Mouse (Mus musculus): ENCODE data around the gene Ctbp1. TPM values are rescaled to one million over a fixed set of nuclear protein-coding genes. Genes with fewer than 3 reads are reported as not detected.

Ctbp1 gene
- polyA plus RNA-seq, 1 experiment from 2014 or later: 194 TPM

GRCm38 (mm10) chr5:33238256-33238645 lies 36.5 kb downstream of the Ctbp1 start:
- TF ChIP-seq EP300 (IDR thresholded peaks at IDR 0.05) (no peak), CTCF (IDR thresholded peaks at IDR 0.05) (no peak)
- no peak overlapping the region for H3K9ac ChIP-seq (replicated peaks; ENCODE audit: low read depth)
- H3K36me3 ChIP-seq (ENCODE audit: insufficient read depth, low read length): no peaks in the 10 kb centered on the region
- DNase-seq (ENCODE audit: low spot score) (no peak), ATAC-seq (no peak)
- H3K27me3 ChIP-seq (replicated peaks; ENCODE audit: insufficient read depth, low read length): no peaks in the 10 kb centered on the region
- 67% methylated on average over 3 of the region's 3 CpGs for WGBS
- H3K4me3 ChIP-seq (ENCODE audit: low read depth, low read length): no peak overlapping the region
- no peak overlapping the region for H3K4me2 ChIP-seq (replicated peaks; ENCODE audit: low read depth, low read length)
- no peak overlapping the region for H3K27ac ChIP-seq (ENCODE audit: low read length)
- no peaks in the 10 kb centered on the region for H3K9me3 ChIP-seq (ENCODE audit: low read length)
- no peaks in the 10 kb centered on the region; the same call in 1 of the 2 replicates for H3K4me1 ChIP-seq (ENCODE audit: insufficient read depth, low read depth, low read length)

- Histone ChIP-seq H3K36me3 (ENCODE audit: insufficient read depth, low read length) (no peaks in the 10 kb centered on the region), H3K9me3 (ENCODE audit: low read length) (no peaks in the 10 kb centered on the region), H3K27ac (ENCODE audit: low read length) (no peak overlapping the region), H3K9ac (replicated peaks; ENCODE audit: low read depth) (no peak overlapping the region), H3K27me3 (replicated peaks; ENCODE audit: insufficient read depth, low read length) (no peaks in the 10 kb centered on the region), H3K4me2 (replicated peaks; ENCODE audit: low read depth, low read length) (no peak overlapping the region), H3K4me3 (ENCODE audit: low read depth, low read length) (no peak overlapping the region), H3K4me1 (ENCODE audit: insufficient read depth, low read depth, low read length) (no peaks in the 10 kb centered on the region; the same call in 1 of the 2 replicates)
- no peak for TF ChIP-seq EP300 (IDR thresholded peaks at IDR 0.05)
- TF ChIP-seq CTCF (IDR thresholded peaks at IDR 0.05): no peak
- DNase-seq (ENCODE audit: low spot score) (no peak), ATAC-seq (no peak)
- 76% methylated on average over 11 of the region's 11 CpGs for WGBS
Measured at GRCm38 (mm10) chr5:33237600-33238255, 37.1 kb downstream of the Ctbp1 start.

DNA sequence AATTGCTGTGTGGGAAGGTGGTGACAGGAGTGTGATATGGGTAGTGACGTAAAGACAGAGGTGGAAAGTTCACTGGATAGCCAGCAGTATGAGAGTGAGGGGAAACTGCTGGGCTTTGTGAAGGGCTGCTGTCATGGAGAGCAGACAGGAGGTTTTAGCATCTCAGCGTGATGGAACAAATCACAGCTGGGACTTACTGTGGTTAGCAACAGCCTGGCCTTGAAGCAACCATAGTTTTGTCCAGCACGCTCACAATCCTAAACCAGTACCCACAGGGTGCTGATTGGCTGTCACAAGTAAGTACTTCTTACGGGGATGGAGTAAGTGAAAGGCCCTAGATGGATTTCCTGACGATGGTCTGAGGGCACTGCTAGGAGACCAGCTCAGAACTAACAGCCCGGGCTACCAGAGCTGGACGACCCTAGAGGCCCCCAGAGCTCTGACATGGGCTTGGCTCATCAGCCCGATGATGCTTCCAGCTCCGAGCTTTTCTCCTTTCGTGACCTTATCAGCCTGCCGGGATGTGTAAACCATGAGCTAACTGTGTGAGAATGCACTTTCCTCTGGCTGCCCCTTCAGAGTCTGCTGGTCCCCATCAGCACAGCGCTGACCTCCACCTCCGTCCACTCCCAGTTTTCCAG lies 40.3 kb downstream of the Ctbp1 start:
- ATAC-seq (peak; percentile 90), DNase-seq (ENCODE audit: low spot score) (peak; percentile 89)
- H3K27me3 ChIP-seq (replicated peaks; ENCODE audit: insufficient read depth, low read length): no peaks in the 10 kb centered on the region
- no peak for TF ChIP-seq CTCF (IDR thresholded peaks at IDR 0.05)
- no peak for TF ChIP-seq EP300 (IDR thresholded peaks at IDR 0.05)
- peak overlapping the region; percentile 43 for H3K27ac ChIP-seq (ENCODE audit: low read length)
- no peaks in the 10 kb centered on the region for H3K36me3 ChIP-seq (ENCODE audit: insufficient read depth, low read length)
- no peak overlapping the region for H3K9ac ChIP-seq (replicated peaks; ENCODE audit: low read depth)
- H3K9me3 ChIP-seq (ENCODE audit: low read length): no peaks in the 10 kb centered on the region
- H3K4me1 ChIP-seq (ENCODE audit: insufficient read depth, low read depth, low read length): no peaks in the 10 kb centered on the region; the same call in 1 of the 2 replicates
- no peak overlapping the region for H3K4me3 ChIP-seq (ENCODE audit: low read depth, low read length)
- no peak overlapping the region for H3K4me2 ChIP-seq (replicated peaks; ENCODE audit: low read depth, low read length)
- 13% methylated on average over 13 of the region's 13 CpGs for WGBS

DNA sequence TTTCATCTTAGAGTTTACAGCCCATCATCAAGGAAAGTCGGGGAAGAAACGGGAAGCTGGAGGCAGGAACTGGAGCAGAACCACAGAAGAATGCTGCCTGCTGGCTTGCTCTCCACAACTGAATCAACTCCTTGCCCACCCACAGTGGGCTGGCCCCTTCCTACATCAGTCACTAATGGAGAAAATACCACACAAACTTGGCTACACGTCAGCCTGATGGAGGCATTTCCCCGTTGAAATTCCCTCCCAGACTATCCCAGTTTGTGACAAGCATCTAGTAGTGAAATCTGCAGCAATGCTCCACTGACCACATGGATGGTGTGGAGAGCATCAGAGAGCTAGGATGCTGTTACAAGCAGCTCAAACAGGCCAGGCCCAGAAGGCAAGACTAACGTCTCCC lies 42.0 kb downstream of the Ctbp1 start:
- no peaks in the 10 kb centered on the region for H3K36me3 ChIP-seq (ENCODE audit: insufficient read depth, low read length)
- no peak overlapping the region for H3K4me3 ChIP-seq (ENCODE audit: low read depth, low read length)
- H3K9me3 ChIP-seq (ENCODE audit: low read length): no peaks in the 10 kb centered on the region
- TF ChIP-seq CTCF (IDR thresholded peaks at IDR 0.05): no peak
- no peak for TF ChIP-seq EP300 (IDR thresholded peaks at IDR 0.05)
- H3K4me1 ChIP-seq (ENCODE audit: insufficient read depth, low read depth, low read length): no peaks in the 10 kb centered on the region; the same call in 1 of the 2 replicates
- DNase-seq (ENCODE audit: low spot score) (no peak), ATAC-seq (no peak)
- 68% methylated on average over 5 of the region's 5 CpGs for WGBS
- H3K4me2 ChIP-seq (replicated peaks; ENCODE audit: low read depth, low read length): no peak overlapping the region
- H3K27me3 ChIP-seq (replicated peaks; ENCODE audit: insufficient read depth, low read length): no peaks in the 10 kb centered on the region
- no peak overlapping the region for H3K9ac ChIP-seq (replicated peaks; ENCODE audit: low read depth)
- H3K27ac ChIP-seq (ENCODE audit: low read length): no peak overlapping the region

GRCm38 (mm10) chr5:33230285-33230684 lies 44.5 kb downstream of the Ctbp1 start:
- ATAC-seq: no peak
- no peak overlapping the region for H3K27ac ChIP-seq (ENCODE audit: low read length)
- H3K36me3 ChIP-seq (ENCODE audit: insufficient read depth, low read length): no peaks in the 10 kb centered on the region
- no peaks in the 10 kb centered on the region for H3K9me3 ChIP-seq (ENCODE audit: low read length)
- H3K4me2 ChIP-seq (replicated peaks; ENCODE audit: low read depth, low read length): no peak overlapping the region
- no peaks in the 10 kb centered on the region; the same call in 1 of the 2 replicates for H3K4me1 ChIP-seq (ENCODE audit: insufficient read depth, low read depth, low read length)
- H3K27me3 ChIP-seq (replicated peaks; ENCODE audit: insufficient read depth, low read length): no peaks in the 10 kb centered on the region
- DNase-seq (ENCODE audit: low spot score): no peak
- no peak overlapping the region for H3K9ac ChIP-seq (replicated peaks; ENCODE audit: low read depth)
- no peak overlapping the region for H3K4me3 ChIP-seq (ENCODE audit: low read depth, low read length)
- TF ChIP-seq EP300 (IDR thresholded peaks at IDR 0.05) (no peak), CTCF (IDR thresholded peaks at IDR 0.05) (no peak)
- 39% methylated on average over 5 of the region's 5 CpGs for WGBS

DNA sequence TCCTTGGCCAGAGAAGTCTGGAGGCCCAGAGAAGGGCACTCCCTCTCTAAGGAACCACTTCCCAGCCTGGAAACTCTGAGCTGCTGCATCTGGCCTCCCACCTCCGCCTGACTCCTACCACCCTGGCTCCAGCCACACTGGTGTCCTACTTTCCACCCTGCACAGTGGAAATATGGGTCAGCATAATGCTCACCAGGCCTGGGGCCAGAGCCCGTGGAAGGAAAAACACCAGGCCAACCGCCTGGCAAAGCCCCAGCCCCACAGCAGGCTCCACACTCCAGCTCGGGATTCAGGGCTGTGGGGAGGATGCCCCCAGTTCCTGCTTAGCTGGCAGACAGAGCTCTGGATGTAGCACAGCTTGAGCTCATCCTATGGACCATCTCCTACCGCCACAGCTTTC lies 46.4 kb downstream of the Ctbp1 start:
- Histone ChIP-seq H3K9me3 (ENCODE audit: low read length) (no peaks in the 10 kb centered on the region), H3K27me3 (replicated peaks; ENCODE audit: insufficient read depth, low read length) (no peaks in the 10 kb centered on the region), H3K4me1 (ENCODE audit: insufficient read depth, low read depth, low read length) (no peaks in the 10 kb centered on the region), H3K4me2 (replicated peaks; ENCODE audit: low read depth, low read length) (no peak overlapping the region), H3K27ac (ENCODE audit: low read length) (peak overlapping the region; percentile 55), H3K4me3 (ENCODE audit: low read depth, low read length) (no peak overlapping the region), H3K9ac (replicated peaks; ENCODE audit: low read depth) (no peak overlapping the region; the same call in 1 of the 2 replicates), H3K36me3 (ENCODE audit: insufficient read depth, low read length) (no peaks in the 10 kb centered on the region)
- WGBS: 41% methylated on average over 5 of the region's 5 CpGs
- TF ChIP-seq CTCF (IDR thresholded peaks at IDR 0.05) (no peak), EP300 (IDR thresholded peaks at IDR 0.05) (no peak)
- peak; percentile 78 for ATAC-seq
- peak; percentile 57 for DNase-seq (ENCODE audit: low spot score)

Data from lung, postnatal 0 days (tissue).